Mouse (Mus musculus) C2C12 (cell line): Measurements from ENCODE around the gene Gdi2.

Experiments used
- CTCF ChIP-seq: IDR thresholded peaks from one replicate; pipeline ENCODE4 v1.5.1; 2011; ENCODE audit not compliant: control insufficient read depth, insufficient read depth, insufficient read length
- MAX ChIP-seq: IDR thresholded peaks from one replicate; pipeline ENCODE4 v1.6.1; 2011; ENCODE audit warnings: mild to moderate bottlenecking, control low read depth

GRCm38 (mm10) chr13:3532451-3532850 lies 5.4 kb upstream of the Gdi2 start:
- TF ChIP-seq MAX (no peak), CTCF (no peak)
